Mouse (Mus musculus) lung, postnatal 14 days (tissue): ENCODE measurements around the gene Etv5.

Experiments
- DNase-seq: peaks from one replicate; pipeline ENCODE4 v3.0.0; 2021

The Etv5 gene

DNA sequence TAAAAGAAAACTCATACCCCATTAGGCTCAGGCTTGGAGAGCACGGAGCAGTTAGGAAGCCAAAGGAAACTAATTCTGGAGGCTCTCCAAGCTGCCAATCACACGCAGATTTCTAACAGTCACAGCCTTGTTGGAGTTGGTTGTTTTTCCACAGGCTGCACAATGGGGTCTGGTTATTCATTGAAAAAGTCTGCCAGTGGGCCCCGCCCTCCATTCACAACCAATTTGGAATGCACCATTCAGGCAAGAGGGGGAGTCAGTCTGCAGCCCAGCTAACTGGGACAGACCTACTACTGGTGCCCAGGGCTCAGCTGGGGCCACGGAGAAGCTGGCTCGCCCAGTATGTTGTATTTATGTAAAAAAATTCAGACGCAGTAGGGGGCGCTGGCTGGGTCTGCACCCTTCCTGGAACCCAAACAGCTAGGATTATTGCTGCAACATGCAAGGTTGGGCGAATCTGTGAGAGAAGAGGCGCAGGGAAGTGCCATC, 10.6 kb downstream of the Etv5 start:
- peak; percentile 80 for DNase-seq

DNA sequence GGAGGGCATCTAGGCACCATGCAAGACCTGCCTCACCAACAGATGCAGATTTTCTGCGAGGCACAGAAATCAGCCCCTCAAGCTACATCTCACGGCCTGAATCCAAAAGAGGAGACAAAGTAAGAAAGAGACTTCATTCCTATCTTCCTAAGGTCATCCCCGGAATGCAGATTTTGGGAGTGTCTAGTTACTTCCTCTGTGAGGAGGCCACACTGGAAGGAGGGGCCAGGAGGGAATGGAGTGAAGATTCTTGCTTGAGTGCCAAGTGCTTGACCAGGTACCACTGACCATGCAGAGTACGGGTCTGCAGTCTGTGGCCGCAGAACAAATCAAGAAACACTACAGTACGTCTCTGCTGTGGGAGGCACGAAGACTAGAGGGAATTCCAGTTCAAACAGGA, 12.7 kb downstream of the Etv5 start:
- DNase-seq, result no peak

DNA sequence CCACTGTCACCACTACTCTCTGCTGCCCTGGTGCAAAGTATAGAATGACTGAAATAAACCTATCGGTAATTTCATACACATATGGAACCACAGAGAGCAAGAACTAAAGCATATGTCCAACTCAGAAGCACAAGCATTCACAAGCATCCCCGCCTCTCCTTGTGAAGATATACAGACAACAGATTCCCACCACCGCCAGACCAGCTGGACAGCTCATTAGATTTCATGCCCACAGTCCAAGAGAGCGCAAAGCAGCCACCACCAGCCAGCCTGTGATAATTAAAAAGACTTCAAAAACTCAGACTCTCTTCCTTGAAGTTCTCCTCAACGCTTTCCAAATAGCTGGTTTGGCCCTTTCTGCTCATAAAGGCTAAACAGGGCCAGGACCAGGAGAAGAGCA, 17.3 kb downstream of the Etv5 start:
- DNase-seq, result no peak

DNA sequence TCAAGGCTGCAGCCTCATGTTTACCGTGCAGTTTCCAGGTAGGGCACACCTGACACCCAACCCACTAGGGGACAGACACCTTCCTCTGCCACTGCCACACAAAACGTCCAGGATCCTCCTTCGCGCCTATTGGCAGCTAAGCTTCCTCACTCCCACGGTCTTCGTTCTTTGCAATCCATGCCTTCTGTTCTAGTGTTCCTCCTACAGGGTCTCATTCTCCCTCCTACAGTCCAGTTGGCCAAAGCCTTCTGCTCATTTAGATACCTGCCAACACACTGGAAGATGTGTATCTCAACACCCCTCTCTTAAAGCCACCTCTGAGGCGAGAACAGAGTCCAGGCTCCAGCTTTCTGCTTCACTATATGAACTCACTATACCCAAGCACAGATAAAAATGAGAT, 21.6 kb downstream of the Etv5 start:
- DNase-seq, result no peak

DNA sequence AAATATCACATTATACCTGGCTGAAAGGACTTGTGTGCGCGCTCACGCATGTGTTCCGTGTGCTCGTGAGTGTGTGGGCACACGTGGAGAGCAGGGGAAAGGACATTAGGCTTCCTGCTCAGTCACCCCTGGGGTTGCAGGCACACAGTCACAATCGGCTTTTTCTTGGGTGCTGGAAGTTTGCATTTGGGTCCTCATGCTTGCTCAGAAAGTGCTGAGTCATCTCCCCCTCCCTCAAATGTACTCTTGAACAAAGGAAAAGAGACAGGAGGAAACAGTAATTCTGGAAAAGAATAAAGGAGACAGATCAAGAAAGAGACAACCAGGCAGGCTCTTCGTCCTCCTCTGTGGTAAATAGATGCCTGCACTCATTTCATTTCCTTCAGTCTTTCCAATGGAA, 22.5 kb downstream of the Etv5 start:
- no peak for DNase-seq

DNA sequence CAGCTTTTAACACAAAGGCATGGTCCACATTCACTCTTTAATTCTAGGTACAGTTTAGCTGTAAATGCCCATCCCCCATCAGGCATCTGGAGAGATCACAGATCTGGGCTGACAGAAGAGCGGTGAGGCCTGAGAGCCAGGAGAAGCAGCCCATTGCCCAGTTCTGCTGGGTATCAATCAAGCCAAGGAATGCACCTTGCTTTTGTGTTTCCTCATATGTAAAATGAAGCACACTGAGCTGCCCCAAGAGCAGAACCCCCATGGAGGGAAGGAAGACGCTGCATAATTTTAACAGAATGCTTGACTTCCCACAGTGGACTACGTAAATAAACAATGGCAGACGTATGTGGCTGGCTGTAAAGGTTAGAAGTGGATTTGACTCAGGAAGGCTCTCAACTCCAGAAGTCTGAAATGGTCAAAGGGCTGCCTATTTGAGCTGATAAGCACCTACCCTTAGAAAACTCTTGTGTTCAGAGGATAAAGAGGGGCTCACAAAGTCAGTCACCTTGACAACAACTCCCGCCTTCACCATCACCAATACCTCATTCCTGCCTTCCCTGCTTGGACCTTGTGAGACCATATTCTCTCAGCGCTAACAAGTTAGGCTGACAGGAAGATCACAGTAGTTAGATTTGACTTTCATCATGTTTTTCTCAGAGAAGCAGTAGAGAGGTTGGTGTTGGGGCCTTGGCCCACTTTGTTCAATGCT, 23.2 kb downstream of the Etv5 start:
- DNase-seq, result no peak

DNA sequence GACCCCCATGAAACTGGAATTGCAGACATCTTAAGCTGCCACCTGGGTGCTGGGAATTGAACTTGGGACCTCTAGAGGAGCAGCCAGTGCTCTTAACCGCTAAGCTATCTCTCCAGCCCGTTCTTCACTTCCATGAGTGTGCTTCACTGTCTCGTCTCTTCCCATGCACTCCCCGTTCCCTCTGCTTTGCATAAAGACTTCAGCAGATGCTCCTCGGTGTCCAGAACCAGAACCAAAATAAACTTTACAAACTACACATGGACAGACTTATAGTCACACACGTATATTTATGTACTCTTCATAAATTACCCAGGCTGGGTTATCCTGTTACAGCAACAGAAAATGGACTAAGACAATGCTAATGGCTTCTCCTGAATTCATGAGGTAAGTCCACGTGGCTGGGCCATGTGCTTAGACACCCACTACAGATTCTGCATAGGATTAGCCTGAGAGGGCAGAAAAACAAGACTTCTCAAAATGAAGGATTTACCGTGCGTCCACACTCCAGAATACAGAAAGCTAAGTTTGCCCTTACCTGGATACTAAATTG, 25.2 kb downstream of the Etv5 start:
- DNase-seq, result no peak

DNA sequence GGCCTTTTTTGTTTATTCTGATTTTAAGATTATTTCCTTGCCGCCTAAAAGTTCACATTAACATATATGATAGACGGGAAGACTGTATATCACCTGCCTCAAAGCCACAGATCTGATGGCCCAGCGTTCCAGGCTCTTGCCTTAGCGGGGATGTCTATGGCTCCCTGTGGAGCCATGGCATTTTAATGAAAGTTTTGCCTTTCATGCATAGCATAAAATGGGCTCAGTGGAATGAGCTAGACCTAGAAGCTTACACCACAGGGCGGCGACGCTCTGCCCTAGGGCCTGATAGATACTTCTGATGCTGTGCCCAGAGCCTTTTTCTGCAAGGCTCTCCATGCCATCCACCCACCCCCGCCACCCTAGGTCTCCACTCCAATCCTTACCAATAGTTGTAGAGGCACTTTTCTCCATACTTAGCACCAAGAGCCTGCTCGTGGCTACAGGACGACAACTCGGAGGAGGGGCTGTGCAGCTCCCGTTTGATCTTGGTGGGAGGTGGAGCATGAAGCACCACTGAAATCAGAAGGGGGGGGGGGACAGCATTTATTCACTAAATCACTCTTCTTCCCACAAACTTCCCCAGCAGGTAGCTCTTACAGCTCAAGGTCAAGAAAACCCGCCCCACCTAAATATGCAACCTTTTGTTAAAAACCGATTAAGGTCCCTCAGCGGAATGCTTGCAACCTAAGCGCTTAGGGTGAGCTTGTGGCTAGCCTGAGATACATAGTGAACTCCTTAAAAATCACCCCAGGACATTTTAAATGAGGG, 26.9 kb downstream of the Etv5 start:
- no peak for DNase-seq

DNA sequence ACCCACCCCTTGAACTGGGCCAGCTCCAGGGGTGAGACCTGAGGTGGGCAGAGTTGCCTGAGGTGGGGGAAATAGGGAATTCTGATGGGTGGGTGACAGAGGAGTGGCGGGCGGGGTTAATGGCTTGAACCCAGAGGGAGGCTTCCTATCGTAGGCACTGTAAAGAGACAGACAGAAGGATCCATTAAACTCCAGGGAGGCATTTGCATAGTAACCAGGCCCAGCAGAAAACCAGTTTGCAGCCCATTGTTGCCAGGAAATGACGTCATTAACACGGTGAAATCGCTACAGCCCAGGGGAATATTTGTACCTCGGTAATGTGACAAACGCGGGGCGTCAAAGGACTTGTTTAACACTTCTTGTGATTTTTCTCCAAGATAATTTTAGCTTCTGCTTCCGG, 27.8 kb downstream of the Etv5 start:
- DNase-seq, result no peak

DNA sequence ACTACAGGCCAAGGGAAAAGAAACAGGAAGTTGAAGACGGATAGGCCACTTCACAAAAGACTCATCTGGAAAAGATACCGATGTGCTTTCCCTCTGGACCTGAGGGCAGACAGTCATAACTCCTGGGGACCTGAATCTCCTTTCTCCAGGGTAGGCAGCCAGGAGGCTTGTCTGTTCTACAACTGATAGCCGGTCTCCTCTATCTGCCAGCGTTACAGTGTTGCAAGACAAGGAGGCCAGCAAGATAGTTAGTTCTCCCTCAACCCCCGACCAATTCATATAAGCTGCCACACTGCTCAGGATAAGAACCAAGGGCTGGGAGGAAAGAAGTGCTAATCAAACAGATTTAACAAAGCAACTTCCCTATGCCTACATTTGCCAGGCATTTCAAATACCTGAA, 29.5 kb downstream of the Etv5 start:
- no peak for DNase-seq

DNA sequence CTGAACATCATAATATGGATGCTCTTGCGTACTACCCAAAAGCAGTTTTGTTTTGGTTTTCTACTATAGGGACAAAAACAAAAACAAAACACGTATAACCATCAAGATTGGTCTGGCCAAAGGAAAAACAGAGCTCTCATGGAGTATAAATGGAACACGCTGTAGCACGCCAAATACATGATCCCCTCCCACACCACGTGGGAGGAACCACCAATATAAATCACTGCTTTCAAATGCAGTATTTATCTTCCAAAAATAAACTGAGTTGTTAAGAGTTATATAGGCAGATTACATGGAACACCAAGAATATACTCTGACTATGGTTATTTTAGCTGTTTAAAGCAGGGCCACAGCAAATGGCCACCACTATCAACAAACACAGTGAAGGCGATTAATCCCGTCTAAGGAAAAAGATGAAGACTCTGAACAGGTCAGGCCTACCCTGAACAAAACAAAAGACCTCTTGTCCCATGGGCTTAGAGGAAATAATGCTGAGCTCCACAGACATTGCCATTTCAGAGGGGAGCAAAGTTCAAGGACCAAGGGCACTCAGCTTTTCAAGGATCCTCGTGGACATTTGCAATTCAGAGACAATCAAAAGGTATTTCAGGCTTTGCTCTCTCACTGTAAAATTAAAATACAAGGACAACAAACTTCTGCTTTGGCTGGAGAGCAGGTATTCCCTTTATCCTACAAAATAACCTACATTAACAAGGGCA, 30.7 kb downstream of the Etv5 start:
- DNase-seq, result no peak

DNA sequence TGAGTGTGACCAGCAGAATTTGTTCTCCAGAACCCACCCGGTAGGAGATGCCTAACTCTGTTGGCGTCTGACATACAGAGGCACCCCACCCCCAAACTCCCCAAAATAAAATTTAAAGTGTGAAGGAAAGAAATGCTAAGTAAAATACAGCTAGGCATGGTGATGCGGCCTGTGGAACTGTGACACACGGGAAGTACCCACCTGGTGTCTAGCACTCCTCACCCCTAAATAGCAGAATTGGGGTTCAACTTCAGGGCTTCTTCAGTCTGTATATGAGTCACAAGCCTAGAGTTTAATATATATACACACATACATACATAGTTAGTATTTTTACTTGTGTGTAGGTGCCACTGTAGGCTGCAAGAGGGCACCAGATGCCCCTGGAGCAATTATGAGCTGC, 32.8 kb downstream of the Etv5 start:
- no peak for DNase-seq

DNA sequence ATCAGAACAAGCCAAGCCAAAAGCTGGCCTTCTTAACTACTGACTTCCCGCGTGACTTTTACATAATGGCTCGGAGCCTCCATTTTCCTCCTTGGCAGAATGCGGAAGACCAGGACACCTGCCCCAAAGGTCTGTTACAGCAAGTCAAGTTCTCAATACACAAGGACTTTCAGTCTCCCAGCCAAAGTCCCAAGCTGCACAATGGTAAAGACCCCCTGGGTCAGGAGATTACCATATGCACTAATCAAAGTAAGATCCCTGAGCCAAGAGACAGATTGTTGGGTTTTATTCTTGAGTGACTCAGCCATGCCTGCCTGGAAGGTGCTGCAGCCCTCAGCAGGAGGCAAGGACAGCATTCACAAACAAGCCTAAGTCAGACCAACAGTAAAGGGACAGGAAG, 33.5 kb downstream of the Etv5 start:
- no peak for DNase-seq

DNA sequence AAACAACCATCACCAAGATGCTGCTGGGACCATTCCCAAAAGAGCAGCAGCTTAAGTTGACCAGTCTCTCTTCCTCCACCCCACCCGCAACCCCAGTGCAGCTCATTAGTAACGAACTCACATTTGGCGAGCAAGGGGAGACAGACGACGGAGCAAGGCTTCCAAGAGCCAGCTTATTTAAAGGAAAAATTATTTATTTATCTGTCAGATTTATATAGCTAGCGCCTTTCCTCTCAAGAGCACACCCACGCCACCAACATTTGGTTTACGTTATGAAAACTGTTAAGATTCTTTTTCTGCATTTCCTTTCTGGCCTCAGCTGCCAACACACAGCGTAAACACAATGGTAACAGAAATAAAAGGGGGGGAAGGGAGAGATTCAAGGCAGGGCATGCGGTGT, 34.0 kb downstream of the Etv5 start:
- DNase-seq, result no peak

DNA sequence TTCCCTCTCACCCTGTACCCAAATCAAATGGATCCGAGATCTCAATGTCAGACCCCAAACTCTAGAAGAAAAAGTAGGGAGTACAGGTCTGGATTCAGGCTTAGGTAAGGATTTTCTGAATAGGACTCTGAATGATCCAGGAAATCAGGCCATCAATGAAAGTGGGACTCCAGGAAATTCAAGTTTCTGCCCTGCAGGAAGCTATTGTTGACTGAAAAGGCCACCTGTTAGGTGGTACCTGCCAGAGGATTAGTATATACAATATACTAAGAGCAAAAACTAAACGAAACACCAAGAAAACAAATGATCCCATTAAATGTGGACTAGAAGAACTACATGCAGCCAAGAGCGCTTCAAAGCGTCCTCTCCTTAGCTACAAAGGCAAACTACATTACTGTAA, 35.8 kb downstream of the Etv5 start:
- DNase-seq, result no peak

DNA sequence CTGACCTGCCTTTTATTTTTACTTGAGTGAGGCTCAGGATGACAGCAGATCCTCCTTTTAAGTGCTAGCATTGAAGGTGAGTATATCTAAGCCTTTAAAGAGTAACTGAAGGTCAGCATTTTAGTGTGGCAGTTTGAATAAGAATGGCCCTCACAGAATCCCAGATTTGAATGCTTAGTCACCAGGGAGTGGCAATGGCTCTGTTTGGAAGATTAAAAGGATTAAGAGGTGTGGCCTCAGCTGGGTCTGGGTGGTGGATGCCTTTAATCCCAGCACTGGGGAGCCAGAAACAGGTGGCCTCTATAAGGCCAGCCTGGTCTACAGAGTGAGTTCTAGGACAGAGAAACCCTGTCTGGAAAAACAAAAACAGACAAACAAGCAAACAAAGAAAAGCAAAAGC, 36.9 kb downstream of the Etv5 start:
- no peak for DNase-seq

DNA sequence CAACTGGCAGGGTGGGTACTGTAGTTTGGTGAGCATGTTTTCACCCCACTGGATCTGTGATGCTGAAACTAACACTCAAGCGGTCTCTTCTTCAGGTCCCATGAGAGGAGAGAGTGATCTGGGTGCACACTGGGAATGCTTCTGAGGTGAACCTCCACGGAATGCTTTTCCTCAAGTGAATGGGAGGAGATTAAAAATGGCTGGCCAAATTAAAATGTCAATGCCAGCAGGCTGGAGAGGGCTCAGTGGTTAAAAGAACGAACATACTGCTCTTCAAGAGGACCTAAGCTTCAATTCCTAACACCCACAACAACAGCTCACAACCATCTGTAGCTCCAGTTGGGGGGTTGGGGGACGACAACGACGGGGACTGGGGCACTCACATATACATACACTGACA, 39.3 kb downstream of the Etv5 start:
- no peak for DNase-seq

DNA sequence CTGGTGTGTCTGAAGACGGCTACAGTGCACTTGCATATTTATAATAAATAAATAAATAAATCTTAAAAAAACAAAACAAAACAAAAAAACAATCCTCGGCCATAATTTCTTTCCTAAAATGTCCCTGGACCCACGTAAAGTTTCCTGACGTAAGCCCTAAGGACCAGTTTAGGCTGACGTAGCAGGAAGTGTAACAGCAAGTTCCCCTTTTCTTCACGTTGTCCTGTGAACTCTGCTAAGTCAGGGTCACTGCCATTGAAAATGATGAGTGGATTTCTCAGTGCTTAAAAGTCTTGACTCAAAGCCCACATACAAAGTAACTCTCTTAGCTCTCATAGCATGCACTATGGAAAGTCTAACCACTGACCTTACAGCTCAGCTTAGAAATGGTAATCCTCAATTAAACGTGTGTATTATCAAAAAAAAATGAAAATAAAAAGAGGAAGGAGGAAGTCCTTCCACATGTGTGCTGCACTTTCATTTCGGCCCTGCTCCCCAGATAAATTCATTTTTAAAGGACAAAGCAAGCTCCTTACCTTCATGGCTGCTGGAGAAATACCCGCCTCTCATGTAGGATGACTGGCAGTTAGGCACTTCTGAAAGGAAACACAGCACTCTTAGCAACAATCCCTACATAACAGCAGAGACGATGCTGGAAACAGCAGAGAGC, 40.6 kb downstream of the Etv5 start:
- no peak for DNase-seq

DNA sequence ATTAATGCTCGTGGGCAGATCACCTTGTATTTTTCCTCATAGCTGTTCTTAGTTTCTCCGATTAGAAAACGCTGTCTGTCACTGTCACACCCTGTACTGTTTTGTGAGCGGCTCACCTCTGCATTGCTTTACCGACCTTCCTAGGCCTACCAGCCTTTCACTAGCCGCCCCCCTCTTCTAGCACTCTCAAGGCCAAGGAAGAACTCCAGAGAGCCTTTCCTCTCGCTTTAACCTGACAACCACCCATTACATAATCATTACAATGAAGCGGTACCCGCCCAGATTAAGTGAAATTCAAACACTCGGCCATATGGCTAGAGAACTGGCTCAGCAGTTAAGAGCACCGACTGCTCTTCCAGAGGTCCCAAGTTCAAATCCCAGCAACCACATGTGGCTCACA, 41.2 kb downstream of the Etv5 start:
- DNase-seq, result no peak

DNA sequence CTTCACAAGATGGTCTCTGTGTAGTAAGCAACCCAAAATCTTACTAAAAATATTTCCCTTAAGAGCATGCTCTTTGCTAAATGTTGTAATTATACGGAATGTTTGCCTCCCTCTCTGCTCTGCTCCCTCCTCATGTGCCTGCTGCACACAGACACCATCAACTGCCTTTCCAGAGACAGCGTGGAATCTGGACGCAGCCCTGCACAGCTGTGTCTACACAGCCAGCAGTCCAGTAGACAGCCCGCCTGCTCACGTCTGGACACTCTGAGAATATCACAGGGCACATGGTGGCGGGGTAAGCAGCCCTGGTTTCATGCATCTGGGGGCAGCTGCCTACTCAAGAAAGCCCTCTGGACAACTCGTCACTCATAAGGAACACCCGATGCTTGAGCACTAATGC, 43.1 kb downstream of the Etv5 start:
- DNase-seq, result peak; percentile 11

DNA sequence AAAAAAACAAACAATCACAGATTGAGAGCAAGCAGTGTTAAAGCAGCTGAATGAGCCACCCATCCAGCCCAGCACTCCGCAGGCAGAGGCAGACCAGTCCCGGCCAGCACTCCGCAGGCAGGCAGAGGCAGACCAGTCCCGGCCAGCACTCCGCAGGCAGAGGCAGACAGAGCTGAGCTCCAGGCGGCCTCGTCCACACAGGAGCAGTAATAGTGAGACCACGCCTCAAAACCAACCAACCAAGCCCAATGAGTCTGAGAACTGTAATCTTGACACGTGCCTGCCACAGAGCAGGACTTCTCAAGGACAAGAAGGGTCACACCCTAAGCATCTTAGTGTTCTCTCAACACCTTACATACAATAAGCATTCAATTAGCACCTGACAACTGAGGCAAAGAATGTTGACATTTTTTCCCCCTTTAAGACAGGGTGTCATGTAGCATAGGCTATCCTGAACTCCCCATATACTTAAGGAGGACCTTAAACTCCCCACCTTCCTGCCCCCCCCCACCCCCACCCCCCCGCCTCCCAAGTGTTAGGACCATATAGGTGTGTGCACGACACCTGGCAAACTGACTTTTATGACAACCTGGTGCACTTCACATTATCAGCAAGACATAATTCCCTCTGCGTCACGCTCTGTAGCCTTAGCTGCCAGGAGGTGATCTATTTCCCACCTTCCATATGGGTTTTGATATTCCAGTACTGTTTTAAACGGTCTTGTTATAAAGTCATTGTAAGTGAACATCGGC, 44.2 kb downstream of the Etv5 start:
- no peak for DNase-seq

DNA sequence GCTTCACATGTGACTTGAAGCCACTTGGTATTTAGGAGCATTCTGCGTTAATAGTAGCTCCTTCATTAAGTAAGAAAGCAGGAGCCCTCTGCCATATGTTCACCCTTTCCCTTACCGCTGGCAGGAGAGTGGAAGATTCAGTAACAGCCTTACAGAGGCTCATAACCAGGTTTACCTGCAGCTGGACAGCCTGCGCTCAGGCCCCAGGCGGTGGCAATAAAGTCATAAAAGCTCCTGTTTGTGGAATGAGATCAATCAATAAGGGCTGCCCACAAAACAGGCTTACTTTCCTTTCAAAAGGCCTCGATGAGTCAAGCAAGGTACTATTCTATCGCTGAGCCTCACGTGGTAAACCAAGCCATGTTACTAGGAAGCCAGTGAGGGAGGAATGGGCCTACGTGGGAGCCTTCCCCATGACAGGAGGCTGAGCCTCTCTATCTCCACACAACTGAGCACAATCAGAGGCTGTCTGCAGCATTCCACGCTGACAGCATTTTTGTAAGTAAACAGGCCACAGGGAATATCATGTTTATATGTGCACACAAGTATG, 49.1 kb downstream of the Etv5 start:
- no peak for DNase-seq
